In the genomic region with DNA sequence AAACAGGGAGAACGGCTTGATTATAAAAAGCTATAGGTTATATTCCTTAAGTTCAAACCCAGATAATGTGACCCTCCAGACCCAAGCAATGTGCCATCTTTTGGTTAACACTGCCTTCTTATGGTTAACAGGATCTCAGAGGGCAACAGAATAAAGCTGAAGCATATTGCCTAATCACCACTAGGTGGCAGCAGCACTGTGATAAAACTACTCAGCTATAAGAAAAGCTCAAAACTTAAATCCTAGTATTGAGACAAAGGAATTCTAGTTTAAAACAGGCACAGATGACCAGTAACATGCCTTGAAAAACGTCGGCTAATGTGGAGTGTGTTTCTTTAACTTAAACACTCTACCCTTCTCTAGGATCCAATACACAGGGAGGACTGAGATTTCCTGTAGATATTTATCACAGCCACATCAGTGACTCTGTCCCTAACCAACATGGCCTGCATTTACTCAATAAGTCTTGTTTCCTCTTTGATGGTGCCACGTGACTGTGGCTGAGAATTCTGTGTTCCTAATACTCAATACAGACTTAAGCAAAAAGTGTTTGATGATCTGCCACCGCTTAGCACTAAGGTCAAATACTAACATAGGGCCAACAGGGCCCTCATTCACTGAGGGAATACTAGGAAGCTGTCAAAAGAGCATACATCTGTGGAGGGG, we compare ENCODE assay signal across 9 mouse cellular contexts. TPM values are rescaled to one million over a fixed set of nuclear protein-coding genes. Genes with fewer than 3 reads are reported as not detected.
A peak's percentile ranks its signal among the peaks of the same experiment; 100 is the strongest.
DNase-seq lines count a peak whose midpoint lies in the region; ATAC-seq and TF ChIP-seq lines count a peak whose summit lies in the region.
"Had no signal": no experiment of that assay in that cellular context is flagged by ENCODE, and none has a peak within 500 bp of the region (broad histone marks: within the 10 kb centered on the region; RNA-seq: fewer than 3 reads in every experiment).

No protein-coding gene starts in this region.

- 33% methylated on average over 5 of the region's 5 CpGs for WGBS in bone marrow, adult 2 months
- 31% methylated on average over 5 of the region's 5 CpGs for WGBS in heart, postnatal 0 days
- 26% methylated on average over 5 of the region's 5 CpGs for WGBS in lung, postnatal 0 days

- TF ChIP-seq EP300 in heart, postnatal 0 days (IDR thresholded peaks at IDR 0.05; ENCODE audit: low read depth): no peak
- TF ChIP-seq EP300 in lung, postnatal 0 days (IDR thresholded peaks at IDR 0.05): no peak

- H3K27ac ChIP-seq in bone marrow, adult 2 months (ENCODE audit: control insufficient read depth, insufficient read depth, low read depth, low read length, poor library complexity): no peak overlapping the region
- no peak overlapping the region for H3K27ac ChIP-seq in heart, postnatal 0 days (ENCODE audit: low read depth)
- no peak overlapping the region for H3K27ac ChIP-seq in lung, postnatal 0 days (ENCODE audit: low read length)
- H3K27ac ChIP-seq: stomach, embryonic 15.5 days had no signal

- peak; percentile 56 for DNase-seq in adrenal gland, postnatal 10 days
- DNase-seq in adrenal gland, adult 2 months: no peak
- peak; percentile 58 to 66 for DNase-seq in left cerebral cortex, postnatal 14 days (ENCODE audit: low spot score in 2 of 2)
- DNase-seq in left cerebral cortex, adult 11 months (ENCODE audit: low spot score): no peak
- peak; percentile 88 for DNase-seq in heart, postnatal 0 days (ENCODE audit: low spot score)
- peak; percentile 89 for DNase-seq in lung, postnatal 0 days (ENCODE audit: low spot score)
- no peak for DNase-seq in ovary, postnatal 36 days (ENCODE audit: low spot score)

- no peak for ATAC-seq in heart, postnatal 0 days (ENCODE audit: insufficient read depth, low read depth)
- ATAC-seq in lung, postnatal 0 days: no peak

- no peak for TF ChIP-seq POLR2A in bone marrow, adult 2 months (IDR thresholded peaks at IDR 0.05; ENCODE audit: borderline replicate concordance, control insufficient read depth, low read depth, low read length)

- peaks cover 2% of the 10 kb centered on the region; the same call in 1 of the 2 replicates for H3K4me1 ChIP-seq in bone marrow, adult 2 months (ENCODE audit: control insufficient read depth, insufficient read depth, low read length)
- peaks cover 18% of the 10 kb centered on the region for H3K4me1 ChIP-seq in heart, postnatal 0 days (ENCODE audit: control insufficient read depth, insufficient read depth)
- peaks cover 9% of the 10 kb centered on the region for H3K4me1 ChIP-seq in lung, postnatal 0 days (ENCODE audit: insufficient read depth, low read depth, low read length)

- H3K36me3 ChIP-seq in heart, postnatal 0 days (replicated peaks; ENCODE audit: control insufficient read depth, insufficient read depth, low read length): 0 out of 2 replicates have a peak, but pooled peaks cover 12% of the 10 kb centered on the region
- H3K36me3 ChIP-seq in lung, postnatal 0 days (ENCODE audit: insufficient read depth, low read length): no peaks in the 10 kb centered on the region
- H3K36me3 ChIP-seq: stomach, embryonic 15.5 days had no signal

- intact Hi-C loops in left cerebral cortex, postnatal 14 days (cut with DNase I): no loop called here

- H3K4me2 ChIP-seq in heart, postnatal 0 days (ENCODE audit: low read depth, low read length): no peak overlapping the region
- H3K4me2 ChIP-seq in lung, postnatal 0 days (replicated peaks; ENCODE audit: low read depth, low read length): no peak overlapping the region
- H3K4me2 ChIP-seq: stomach, embryonic 15.5 days had no signal

- H3K9me3 ChIP-seq in heart, postnatal 0 days (replicated peaks; ENCODE audit: control insufficient read depth, low read length): no peaks in the 10 kb centered on the region
- no peaks in the 10 kb centered on the region for H3K9me3 ChIP-seq in lung, postnatal 0 days (ENCODE audit: low read length)
- H3K9me3 ChIP-seq: stomach, embryonic 15.5 days had no signal

- H3K9ac ChIP-seq in heart, postnatal 0 days (replicated peaks; ENCODE audit: low read depth, low read length): no peak overlapping the region
- no peak overlapping the region for H3K9ac ChIP-seq in lung, postnatal 0 days (replicated peaks; ENCODE audit: low read depth)
- H3K9ac ChIP-seq: stomach, embryonic 15.5 days had no signal

- H3K27me3 ChIP-seq in heart, postnatal 0 days (ENCODE audit: control insufficient read depth, insufficient read depth, low read length): no peaks in the 10 kb centered on the region
- no peaks in the 10 kb centered on the region for H3K27me3 ChIP-seq in lung, postnatal 0 days (replicated peaks; ENCODE audit: insufficient read depth, low read length)
- H3K27me3 ChIP-seq: stomach, embryonic 15.5 days had no signal

- H3K4me3 ChIP-seq in bone marrow, adult 2 months (replicated peaks; ENCODE audit: control insufficient read depth, low read depth, low read length): no peak overlapping the region
- no peak overlapping the region for H3K4me3 ChIP-seq in heart, postnatal 0 days (ENCODE audit: low read depth, low read length)
- no peak overlapping the region for H3K4me3 ChIP-seq in lung, postnatal 0 days (ENCODE audit: low read depth, low read length)
- H3K4me3 ChIP-seq: stomach, embryonic 15.5 days had no signal

- TF ChIP-seq CTCF in bone marrow, adult 2 months (IDR thresholded peaks at IDR 0.05; ENCODE audit: control insufficient read depth, insufficient read depth, low read length): peak; percentile 30; the same call in 1 of the 2 replicates
- peak; percentile 86 for TF ChIP-seq CTCF in heart, postnatal 0 days (IDR thresholded peaks at IDR 0.05; ENCODE audit: low read depth)
- peak; percentile 88 for TF ChIP-seq CTCF in lung, postnatal 0 days (IDR thresholded peaks at IDR 0.05)

RNA-seq across cellular contexts. Expression of a gene that starts 3.8 kb away (rescaled TPM):
- total RNA-seq in adrenal gland, postnatal 10 days (2021): 100 to 1,000 TPM; 291 to 319 TPM
- total RNA-seq in adrenal gland, adult 2 months (2021): 100 to 1,000 TPM; 386 to 423 TPM
- 31.7 and 41.1 TPM in 2 replicates for polyA plus RNA-seq in adrenal gland, adult 2 months (2012; rRNA removed)
- 10 to 100 TPM; 84.6 to 96.5 TPM for total RNA-seq in left cerebral cortex, postnatal 14 days (2021)
- polyA plus RNA-seq in bone marrow, adult 2 months (2011; ENCODE audit: insufficient read depth, insufficient read length, low replicate concordance, missing spikeins): 35.9 and 39.4 TPM in 2 replicates
- total RNA-seq in heart, postnatal 0 days (2014; rRNA removed; ENCODE audit: low replicate concordance): 28.9 and 43.9 TPM in 2 replicates
- polyA plus RNA-seq in heart, postnatal 0 days (2015; fragmentation: Nextera tagmentation; extraction: Ambion mirVana): 322 and 335 TPM in 2 replicates
- polyA plus RNA-seq in lung, postnatal 0 days (2015; fragmentation: Nextera tagmentation; extraction: Ambion mirVana): 140 and 151 TPM in 2 replicates

RNA-seq across cellular contexts. Expression of a gene that starts 4.0 kb away (rescaled TPM):
- total RNA-seq in adrenal gland, postnatal 10 days (2021): 10 to 100 TPM; 31.1 TPM
- 10 to 100 TPM; 26.8 to 41.6 TPM for total RNA-seq in adrenal gland, adult 2 months (2021)
- 2.6 TPM in 2 replicates for polyA plus RNA-seq in adrenal gland, adult 2 months (2012; rRNA removed)
- total RNA-seq in left cerebral cortex, postnatal 14 days (2021): 10 to 100 TPM; 23.7 to 25.1 TPM
- 49.2 and 80.1 TPM in 2 replicates for polyA plus RNA-seq in bone marrow, adult 2 months (2011; ENCODE audit: insufficient read depth, insufficient read length, low replicate concordance, missing spikeins)
- 4.7 and 5.2 TPM in 2 replicates for total RNA-seq in heart, postnatal 0 days (2014; rRNA removed; ENCODE audit: low replicate concordance)
- polyA plus RNA-seq in heart, postnatal 0 days (2015; fragmentation: Nextera tagmentation; extraction: Ambion mirVana): 40.4 and 45.3 TPM in 2 replicates
- 33.8 and 35.3 TPM in 2 replicates for polyA plus RNA-seq in lung, postnatal 0 days (2015; fragmentation: Nextera tagmentation; extraction: Ambion mirVana)

Comparison
In these comparisons a context has a peak if more than half of its experiments do, and no peak if none do; other contexts are left out.
1. DNase-seq: peak in adrenal gland, postnatal 10 days (single experiment), left cerebral cortex, postnatal 14 days (2 of 2), heart, postnatal 0 days (single experiment) and lung, postnatal 0 days (single experiment); none in adrenal gland, adult 2 months (single experiment), left cerebral cortex, adult 11 months (single experiment) and ovary, postnatal 36 days (single experiment).
2. CTCF ChIP-seq: peak in every context shown above with its lines; median percentile 88 in lung, postnatal 0 days; 86 in heart, postnatal 0 days; 30 in bone marrow, adult 2 months.